Mouse (Mus musculus) CD4-positive naive resting alpha-beta T cell, adult 76 days (primary cell): ENCODE measurements around the gene Tox4. TPM values are rescaled to one million over a fixed set of nuclear protein-coding genes. Genes with fewer than 3 reads are reported as not detected.

ENCODE experiments used
- total RNA-seq: library from RNA; stranded (reverse); gene quantifications from one replicate; pipeline ENCODE4 v1.2.4, GENCODE M21; 2023

Gene Tox4
- 112 TPM for total RNA-seq

GRCm38 (mm10) chr14:52278932-52279746 lies at the start of gene Tox4, which contains the start of gene Rab2b:
Gene Tox4, plus strand, starts transcription at chr14:52279146.
Gene Rab2b, minus strand, starts transcription at chr14:52279545.

GRCm38 (mm10) chr14:52257484-52258213 lies 21.3 kb upstream of the Tox4 start, which contains the start of gene Chd8:
Gene Chd8, minus strand, starts transcription at chr14:52257780.

GRCm38 (mm10) chr14:52304644-52305271 lies 25.8 kb downstream of the Tox4 start, which contains the start of gene Mettl3:
Gene Mettl3, minus strand, starts transcription at chr14:52305128.

DNA sequence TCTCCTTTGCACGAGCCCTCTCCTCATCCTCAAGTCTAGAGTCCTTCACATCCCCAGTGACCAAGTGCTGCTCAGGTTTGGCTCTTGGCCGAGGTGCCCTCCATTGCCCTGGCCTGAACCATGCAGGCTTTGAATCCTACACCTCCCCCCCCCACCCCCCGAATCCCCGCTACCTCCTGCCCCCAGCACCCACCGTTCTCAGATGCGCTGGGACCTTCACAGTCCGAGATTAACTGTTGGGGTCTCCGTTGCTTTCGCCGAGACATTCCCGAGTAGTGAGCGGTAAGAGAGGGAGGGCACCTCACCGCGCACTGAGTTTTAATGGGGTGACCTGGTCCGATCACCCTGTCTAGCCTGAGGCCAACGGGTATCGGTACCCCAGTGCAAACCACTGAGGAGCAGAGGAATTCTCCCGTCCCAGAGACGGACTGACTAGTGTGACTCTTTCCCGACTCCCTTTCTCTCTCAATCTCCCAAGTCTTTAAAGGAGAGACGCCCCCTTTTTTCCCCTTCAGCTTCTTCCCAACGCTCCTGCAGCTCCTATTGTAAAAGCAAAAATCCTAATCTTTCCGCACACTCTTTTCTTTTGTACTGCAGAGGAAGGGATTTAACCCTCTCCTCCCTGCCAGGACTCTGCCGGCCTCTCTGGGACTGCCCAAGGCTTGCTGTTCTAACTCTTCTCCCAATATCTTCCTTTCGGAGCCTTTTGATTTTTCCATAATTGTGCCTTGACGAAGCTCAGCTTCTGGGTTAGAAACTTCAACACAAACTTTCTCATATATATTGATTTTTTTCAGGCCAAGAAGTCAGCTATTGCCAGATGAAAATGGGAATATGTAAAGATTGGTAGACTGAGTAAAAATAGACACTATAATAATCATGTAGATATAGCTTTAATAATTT lies 49.2 kb downstream of the Tox4 start, which contains the start of gene Sall2:
Gene Sall2, minus strand, starts transcription at position 853 of the 903 bp plus-strand sequence.

Other genes starting within 250 kb of the Tox4 start
- not detected for gene Olfr221, start 236.7 kb upstream of the Tox4 start, total RNA-seq
- gene Hnrnpc, start 175.1 kb upstream of the Tox4 start, total RNA-seq, result 508 TPM
- 16.8 TPM for gene Rpgrip1, start 168.4 kb upstream of the Tox4 start, total RNA-seq
- gene Supt16, start 81.7 kb upstream of the Tox4 start, total RNA-seq, result 67.1 TPM
- 241 TPM for gene Chd8, start 21.4 kb upstream of the Tox4 start, total RNA-seq
- gene Rab2b, start 399 bp downstream of the Tox4 start, total RNA-seq, result 16.2 TPM
- 67.4 TPM for gene Mettl3, start 26.0 kb downstream of the Tox4 start, total RNA-seq
- 3.6 TPM for gene Sall2, start 49.6 kb downstream of the Tox4 start, total RNA-seq
- not detected for gene Olfr1513, start 77.3 kb downstream of the Tox4 start, total RNA-seq
- not detected for gene Olfr1512, start 100.0 kb downstream of the Tox4 start, total RNA-seq
- not detected for gene Olfr1511, start 118.2 kb downstream of the Tox4 start, total RNA-seq
- gene Olfr1510, start 135.2 kb downstream of the Tox4 start, total RNA-seq, result not detected
- not detected for gene Olfr1509, start 163.8 kb downstream of the Tox4 start, total RNA-seq
- gene Olfr1508, start 188.3 kb downstream of the Tox4 start, total RNA-seq, result not detected
- not detected for gene Olfr1507, start 216.6 kb downstream of the Tox4 start, total RNA-seq